17 mouse cellular contexts compared by ENCODE assay signal in genomic region chr13:95800925-95801324, GRCm38 (mm10).
DNase-seq lines count a peak whose midpoint lies in the region; ATAC-seq lines count a peak whose summit lies in the region.
"Had no signal": no experiment of that assay in that cellular context is flagged by ENCODE, and none has a peak within 500 bp of the region (broad histone marks: within the 10 kb centered on the region; RNA-seq: fewer than 3 reads in every experiment).

No protein-coding gene starts in this region.

- no peak overlapping the region for H3K9ac ChIP-seq in intestine, embryonic 14.5 days (ENCODE audit: low read length)
- H3K9ac ChIP-seq in intestine, embryonic 16.5 days (ENCODE audit: low read depth, low read length), result no peak overlapping the region
- H3K9ac ChIP-seq: forebrain, postnatal 0 days; heart, embryonic 13.5 days; kidney, embryonic 15.5 days; liver, embryonic 13.5 days; stomach, embryonic 15.5 days had no signal

- no peaks in the 10 kb centered on the region for H3K27me3 ChIP-seq in intestine, embryonic 14.5 days (replicated peaks; ENCODE audit: control insufficient read depth, insufficient read depth, low read length)
- no peaks in the 10 kb centered on the region for H3K27me3 ChIP-seq in intestine, embryonic 16.5 days (replicated peaks; ENCODE audit: control insufficient read depth, insufficient read depth, low read length)
- H3K27me3 ChIP-seq: heart, embryonic 13.5 days; kidney, embryonic 15.5 days; liver, embryonic 13.5 days; stomach, embryonic 15.5 days had no signal

- no peak for ATAC-seq in intestine, embryonic 14.5 days (replicated peaks; ENCODE audit: low FRiP score, low TSS enrichment, low read depth)
- ATAC-seq in intestine, embryonic 16.5 days, result no peak
- ATAC-seq: forebrain, postnatal 0 days; Patski had no signal

- peak; percentile 61 for DNase-seq in adrenal gland, adult 2 months
- no peak for DNase-seq in adrenal gland, adult 18-20 months (ENCODE audit: low spot score in 2 of 2)
- peak; percentile 46 for DNase-seq in intestine, embryonic 14.5 days (ENCODE audit: low spot score)
- peak; percentile 24 for DNase-seq in cerebellum, adult 11 months
- peak; percentile 36 to 42 for DNase-seq in cerebellum, postnatal 36 days
- DNase-seq in layer of hippocampus, postnatal 25 days (ENCODE audit: extremely low spot score in 1 of 2, low spot score in 1 of 2), result no peak
- DNase-seq in spleen, postnatal 36 days (ENCODE audit: low spot score in 2 of 2), result no peak
- DNase-seq: forebrain, postnatal 0 days; gastrocnemius, postnatal 10 days; liver, embryonic 13.5 days; lung, postnatal 10 days; right cerebral cortex, postnatal 14 days had no signal

- 77% methylated on average over 9 of the region's 9 CpGs for WGBS in intestine, embryonic 14.5 days
- 78% methylated on average over 9 of the region's 9 CpGs for WGBS in intestine, embryonic 16.5 days

- no peaks in the 10 kb centered on the region for H3K36me3 ChIP-seq in intestine, embryonic 14.5 days (ENCODE audit: control insufficient read depth, insufficient read depth, low read length)
- no peaks in the 10 kb centered on the region for H3K36me3 ChIP-seq in intestine, embryonic 16.5 days (ENCODE audit: control insufficient read depth, insufficient read depth, low read length)
- H3K36me3 ChIP-seq: heart, embryonic 13.5 days; kidney, embryonic 15.5 days; liver, embryonic 13.5 days; stomach, embryonic 15.5 days had no signal

- H3K9me3 ChIP-seq in intestine, embryonic 14.5 days (ENCODE audit: control insufficient read depth, low read length), result no peaks in the 10 kb centered on the region
- H3K9me3 ChIP-seq in intestine, embryonic 16.5 days (ENCODE audit: control insufficient read depth, low read length), result no peaks in the 10 kb centered on the region
- H3K9me3 ChIP-seq: heart, embryonic 13.5 days; kidney, embryonic 15.5 days; liver, embryonic 13.5 days; stomach, embryonic 15.5 days had no signal

- H3K4me2 ChIP-seq in intestine, embryonic 14.5 days (ENCODE audit: low read length), result no peak overlapping the region
- H3K4me2 ChIP-seq in intestine, embryonic 16.5 days (ENCODE audit: low read depth, low read length), result no peak overlapping the region
- H3K4me2 ChIP-seq: heart, embryonic 13.5 days; kidney, embryonic 15.5 days; liver, embryonic 13.5 days; stomach, embryonic 15.5 days had no signal

- no peak overlapping the region for H3K27ac ChIP-seq in intestine, embryonic 14.5 days (ENCODE audit: low read depth)
- H3K27ac ChIP-seq in intestine, embryonic 16.5 days (ENCODE audit: low read length), result no peak overlapping the region
- H3K27ac ChIP-seq: heart, embryonic 13.5 days; kidney, embryonic 15.5 days; liver, embryonic 13.5 days; stomach, embryonic 15.5 days had no signal

- peaks cover 10% of the 10 kb centered on the region; the same call in 1 of the 2 replicates for H3K4me1 ChIP-seq in intestine, embryonic 14.5 days (replicated peaks; ENCODE audit: control insufficient read depth, insufficient read depth, low read length)
- peaks cover 6% of the 10 kb centered on the region; the same call in 1 of the 2 replicates for H3K4me1 ChIP-seq in intestine, embryonic 16.5 days (ENCODE audit: control insufficient read depth, insufficient read depth, low read length)

- H3K4me3 ChIP-seq in intestine, embryonic 14.5 days (ENCODE audit: low read depth, low read length), result no peak overlapping the region
- no peak overlapping the region for H3K4me3 ChIP-seq in intestine, embryonic 16.5 days (ENCODE audit: low read length)
- H3K4me3 ChIP-seq: heart, embryonic 13.5 days; kidney, embryonic 15.5 days; liver, embryonic 13.5 days; stomach, embryonic 15.5 days had no signal

Comparison
In these comparisons a context has a peak if more than half of its experiments do, and no peak if none do; other contexts are left out.
1. DNase-seq: peak in adrenal gland, adult 2 months (single experiment), intestine, embryonic 14.5 days (single experiment), cerebellum, adult 11 months (single experiment) and cerebellum, postnatal 36 days (2 of 2); none in adrenal gland, adult 18-20 months (0 of 2), layer of hippocampus, postnatal 25 days (0 of 2) and spleen, postnatal 36 days (0 of 2).